Mouse (Mus musculus): ENCODE results near the gene Snx19. TPM values are rescaled to one million over a fixed set of nuclear protein-coding genes. Genes with fewer than 3 reads are reported as not detected.

Gene Snx19
- 38.2 and 39.8 TPM in 2 replicates for polyA plus RNA-seq (2012; rRNA removed)

GRCm38 (mm10) chr9:30426882-30427632 is at the start of gene Snx19:
TSS of gene Snx19 (plus strand) at chr9:30427108.
- no peak within 1 kb of the TSS for H3K27ac ChIP-seq (ENCODE audit: insufficient read depth, low read length)
- 2% methylated on average over 53 of the region's 53 CpGs for WGBS

GRCm38 (mm10) chr9:30400771-30401170 is 26.1 kb upstream of the Snx19 start:
- WGBS = 60% methylated on average over 1 of the region's 1 CpGs
- DNase-seq = no peak
- no peaks in the 10 kb centered on the region for H3K4me1 ChIP-seq (ENCODE audit: control insufficient read depth, insufficient read depth, low read length)
- H3K27ac ChIP-seq (ENCODE audit: insufficient read depth, low read length) = no peak overlapping the region
- no peak for TF ChIP-seq CTCF (IDR thresholded peaks at IDR 0.05; ENCODE audit: borderline replicate concordance, insufficient read depth, low read depth, low read length)
- TF ChIP-seq POLR2A (IDR thresholded peaks at IDR 0.05; ENCODE audit: borderline replicate concordance, insufficient read depth, low read length) = no peak
- H3K4me3 ChIP-seq (replicated peaks; ENCODE audit: insufficient read depth, low read depth, low read length) = no peak overlapping the region
- no peaks in the 10 kb centered on the region for H3K27me3 ChIP-seq (ENCODE audit: control insufficient read depth, insufficient read depth, low read length)

More at GRCm38 (mm10) chr9:30426882-30427632, at the start of gene Snx19:
- Histone ChIP-seq H3K4me1 (ENCODE audit: control insufficient read depth, insufficient read depth, low read length) (peaks cover 24% of the 10 kb centered on the region), H3K27me3 (ENCODE audit: control insufficient read depth, insufficient read depth, low read length) (no peaks in the 10 kb centered on the region), H3K4me3 (replicated peaks; ENCODE audit: insufficient read depth, low read depth, low read length) (peak within 1 kb of the TSS; percentile 66)
- TF ChIP-seq CTCF (IDR thresholded peaks at IDR 0.05; ENCODE audit: borderline replicate concordance, insufficient read depth, low read depth, low read length) (peak; percentile 92), POLR2A (IDR thresholded peaks at IDR 0.05; ENCODE audit: borderline replicate concordance, insufficient read depth, low read length) (peak; percentile 25; the same call in 1 of the 2 replicates)
- peak; percentile 88 to 93 for DNase-seq

GRCm38 (mm10) chr9:30422940-30423339 is 4.0 kb upstream of the Snx19 start:
- DNase-seq = peak; percentile 67
- no peak for TF ChIP-seq POLR2A (IDR thresholded peaks at IDR 0.05; ENCODE audit: borderline replicate concordance, insufficient read depth, low read length)
- peak; percentile 81 for TF ChIP-seq CTCF (IDR thresholded peaks at IDR 0.05; ENCODE audit: borderline replicate concordance, insufficient read depth, low read depth, low read length)
- no peaks in the 10 kb centered on the region for H3K27me3 ChIP-seq (ENCODE audit: control insufficient read depth, insufficient read depth, low read length)
- 6% methylated on average over 1 of the region's 1 CpGs for WGBS
- no peak overlapping the region for H3K27ac ChIP-seq (ENCODE audit: insufficient read depth, low read length)
- H3K4me1 ChIP-seq (ENCODE audit: control insufficient read depth, insufficient read depth, low read length) = peaks cover 21% of the 10 kb centered on the region
- H3K4me3 ChIP-seq (replicated peaks; ENCODE audit: insufficient read depth, low read depth, low read length) = no peak overlapping the region

GRCm38 (mm10) chr9:30425178-30425577 is 1.7 kb upstream of the Snx19 start:
- peak; percentile 92 to 94 for DNase-seq
- H3K4me3 ChIP-seq (replicated peaks; ENCODE audit: insufficient read depth, low read depth, low read length) = no peak overlapping the region
- peak overlapping the region; percentile 9 for H3K27ac ChIP-seq (ENCODE audit: insufficient read depth, low read length)
- 32% methylated on average over 7 of the region's 7 CpGs for WGBS
- TF ChIP-seq POLR2A (IDR thresholded peaks at IDR 0.05; ENCODE audit: borderline replicate concordance, insufficient read depth, low read length) = no peak
- TF ChIP-seq CTCF (IDR thresholded peaks at IDR 0.05; ENCODE audit: borderline replicate concordance, insufficient read depth, low read depth, low read length) = no peak
- no peaks in the 10 kb centered on the region for H3K27me3 ChIP-seq (ENCODE audit: control insufficient read depth, insufficient read depth, low read length)
- H3K4me1 ChIP-seq (ENCODE audit: control insufficient read depth, insufficient read depth, low read length) = peaks cover 24% of the 10 kb centered on the region

GRCm38 (mm10) chr9:30428231-30428630 is 1.3 kb downstream of the Snx19 start:
- WGBS = 92% methylated on average over 5 of the region's 5 CpGs
- H3K4me3 ChIP-seq (replicated peaks; ENCODE audit: insufficient read depth, low read depth, low read length) = no peak overlapping the region
- H3K4me1 ChIP-seq (ENCODE audit: control insufficient read depth, insufficient read depth, low read length) = peaks cover 24% of the 10 kb centered on the region
- no peak for TF ChIP-seq CTCF (IDR thresholded peaks at IDR 0.05; ENCODE audit: borderline replicate concordance, insufficient read depth, low read depth, low read length)
- TF ChIP-seq POLR2A (IDR thresholded peaks at IDR 0.05; ENCODE audit: borderline replicate concordance, insufficient read depth, low read length) = no peak
- no peaks in the 10 kb centered on the region for H3K27me3 ChIP-seq (ENCODE audit: control insufficient read depth, insufficient read depth, low read length)
- DNase-seq = no peak
- no peak overlapping the region for H3K27ac ChIP-seq (ENCODE audit: insufficient read depth, low read length)

GRCm38 (mm10) chr9:30430447-30430846 is 3.5 kb downstream of the Snx19 start:
- TF ChIP-seq POLR2A (IDR thresholded peaks at IDR 0.05; ENCODE audit: borderline replicate concordance, insufficient read depth, low read length) = no peak
- no peak for TF ChIP-seq CTCF (IDR thresholded peaks at IDR 0.05; ENCODE audit: borderline replicate concordance, insufficient read depth, low read depth, low read length)
- Histone ChIP-seq H3K27ac (ENCODE audit: insufficient read depth, low read length) (no peak overlapping the region), H3K27me3 (ENCODE audit: control insufficient read depth, insufficient read depth, low read length) (no peaks in the 10 kb centered on the region), H3K4me1 (ENCODE audit: control insufficient read depth, insufficient read depth, low read length) (peaks cover 7% of the 10 kb centered on the region), H3K4me3 (replicated peaks; ENCODE audit: insufficient read depth, low read depth, low read length) (no peak overlapping the region)
- no peak for DNase-seq
- 89% methylated on average over 5 of the region's 5 CpGs for WGBS

GRCm38 (mm10) chr9:30431909-30432308 is 5.0 kb downstream of the Snx19 start:
- Histone ChIP-seq H3K27ac (ENCODE audit: insufficient read depth, low read length) (no peak overlapping the region), H3K4me1 (ENCODE audit: control insufficient read depth, insufficient read depth, low read length) (peaks cover 6% of the 10 kb centered on the region; the same call in 1 of the 2 replicates), H3K27me3 (ENCODE audit: control insufficient read depth, insufficient read depth, low read length) (no peaks in the 10 kb centered on the region), H3K4me3 (replicated peaks; ENCODE audit: insufficient read depth, low read depth, low read length) (no peak overlapping the region)
- no peak for TF ChIP-seq CTCF (IDR thresholded peaks at IDR 0.05; ENCODE audit: borderline replicate concordance, insufficient read depth, low read depth, low read length)
- TF ChIP-seq POLR2A (IDR thresholded peaks at IDR 0.05; ENCODE audit: borderline replicate concordance, insufficient read depth, low read length) = no peak
- DNase-seq = no peak
- 87% methylated on average over 11 of the region's 11 CpGs for WGBS

GRCm38 (mm10) chr9:30433914-30434313 is 7.0 kb downstream of the Snx19 start:
- no peak for TF ChIP-seq CTCF (IDR thresholded peaks at IDR 0.05; ENCODE audit: borderline replicate concordance, insufficient read depth, low read depth, low read length)
- no peak for TF ChIP-seq POLR2A (IDR thresholded peaks at IDR 0.05; ENCODE audit: borderline replicate concordance, insufficient read depth, low read length)

More at GRCm38 (mm10) chr9:30433914-30434313, 7.0 kb downstream of the Snx19 start:
- Histone ChIP-seq H3K4me3 (replicated peaks; ENCODE audit: insufficient read depth, low read depth, low read length) (no peak overlapping the region), H3K27me3 (ENCODE audit: control insufficient read depth, insufficient read depth, low read length) (no peaks in the 10 kb centered on the region), H3K27ac (ENCODE audit: insufficient read depth, low read length) (no peak overlapping the region), H3K4me1 (ENCODE audit: control insufficient read depth, insufficient read depth, low read length) (peaks cover 2% of the 10 kb centered on the region; the same call in 1 of the 2 replicates)
- no peak for DNase-seq
- 96% methylated on average over 4 of the region's 4 CpGs for WGBS
